In genomic region chr12:84053173-84053572, GRCm38 (mm10) we compare ENCODE assay signal across 9 mouse cellular contexts. TPM values are rescaled to one million over a fixed set of nuclear protein-coding genes. Genes with fewer than 3 reads are reported as not detected.
DNase-seq lines count a peak whose midpoint lies in the region; ATAC-seq and TF ChIP-seq lines count a peak whose summit lies in the region.
"Had no signal": no experiment of that assay in that cellular context is flagged by ENCODE, and none has a peak within 500 bp of the region (broad histone marks: within the 10 kb centered on the region; RNA-seq: fewer than 3 reads in every experiment).

No protein-coding gene starts in this region.

- H3K9me3 ChIP-seq in limb, embryonic 15.5 days = no peaks in the 10 kb centered on the region; the same call in 1 of the 2 replicates

- H3K27me3 ChIP-seq in testis, adult 2 months (ENCODE audit: control insufficient read depth, insufficient read depth, low read length) = no peaks in the 10 kb centered on the region
- H3K27me3 ChIP-seq in limb, embryonic 15.5 days = peaks cover 16% of the 10 kb centered on the region

- no peaks in the 10 kb centered on the region for H3K36me3 ChIP-seq in testis, adult 2 months (ENCODE audit: control insufficient read depth, insufficient read depth, low read length)
- H3K36me3 ChIP-seq in limb, embryonic 15.5 days = no peaks in the 10 kb centered on the region

- 12% methylated on average over 16 of the region's 16 CpGs for WGBS in limb, embryonic 15.5 days

- no peak for TF ChIP-seq POLR2A in testis, adult 2 months (IDR thresholded peaks at IDR 0.05; ENCODE audit: control insufficient read depth, low read depth, low read length)

- intact Hi-C loops in gastrocnemius, postnatal 36 days (cut with DNase I) = no loop called here

- TF ChIP-seq CTCF in testis, adult 2 months (IDR thresholded peaks at IDR 0.05; ENCODE audit: control insufficient read depth, insufficient read depth, insufficient replicate concordance, low read depth, low read length) = no peak

- no peak overlapping the region for H3K9ac ChIP-seq in limb, embryonic 15.5 days

- peak; percentile 21 to 29 for DNase-seq in cerebellum, postnatal 14 days
- DNase-seq in cerebellum, postnatal 36 days = no peak
- no peak for DNase-seq in testis, postnatal 10 days (ENCODE audit: low spot score)
- peak; percentile 49 for DNase-seq in yolk sac, embryonic 10.5 days (ENCODE audit: low spot score)
- no peak for DNase-seq in right cerebral cortex, postnatal 4 days
- no peak for DNase-seq in gastrocnemius, postnatal 36 days

- no peak for ATAC-seq in limb, embryonic 15.5 days (ENCODE audit: insufficient number of reproducible peaks, low FRiP score, low TSS enrichment, low read depth)

- peak overlapping the region; percentile 18; the same call in 1 of the 2 replicates for H3K4me3 ChIP-seq in testis, adult 2 months (ENCODE audit: control insufficient read depth, low read depth, low read length)
- H3K4me3 ChIP-seq in limb, embryonic 15.5 days = peak overlapping the region; percentile 43

- no peak overlapping the region for H3K27ac ChIP-seq in testis, adult 2 months (ENCODE audit: control insufficient read depth, insufficient read depth, low read depth, low read length)
- no peak overlapping the region for H3K27ac ChIP-seq in limb, embryonic 15.5 days

- H3K4me2 ChIP-seq in limb, embryonic 15.5 days = peak overlapping the region; percentile 84

- H3K4me1 ChIP-seq in testis, adult 2 months (ENCODE audit: control insufficient read depth, insufficient read depth, low read length) = peaks cover 4% of the 10 kb centered on the region
- H3K4me1 ChIP-seq in limb, embryonic 15.5 days = peaks cover 6% of the 10 kb centered on the region

RNA-seq across cellular contexts. Expression of gene Acot3, which starts 1.2 kb away (rescaled TPM):
- polyA plus RNA-seq in testis, adult 2 months (2012; rRNA removed) = not detected in 2 replicates
- not detected in 2 replicates for polyA plus RNA-seq in limb, embryonic 15.5 days (2015; fragmentation: Nextera tagmentation; extraction: Ambion mirVana)
- not detected for total RNA-seq in gastrocnemius, postnatal 36 days (2021)
- polyA plus RNA-seq: spleen, adult 2 months had no signal

RNA-seq across cellular contexts. Expression of gene Gm49366, which starts 14.4 kb away (rescaled TPM):
- not detected in 2 replicates for polyA plus RNA-seq in testis, adult 2 months (2012; rRNA removed)
- not detected in 2 replicates for polyA plus RNA-seq in limb, embryonic 15.5 days (2015; fragmentation: Nextera tagmentation; extraction: Ambion mirVana)
- not detected for total RNA-seq in gastrocnemius, postnatal 36 days (2021)
- polyA plus RNA-seq: spleen, adult 2 months had no signal

RNA-seq across cellular contexts. Expression of gene Acot4, which starts 15.0 kb away (rescaled TPM):
- polyA plus RNA-seq in testis, adult 2 months (2012; rRNA removed) = 0.02 and 0.11 TPM in 2 replicates
- 0.17 and 0.37 TPM in 2 replicates for polyA plus RNA-seq in limb, embryonic 15.5 days (2015; fragmentation: Nextera tagmentation; extraction: Ambion mirVana)
- total RNA-seq in gastrocnemius, postnatal 36 days (2021) = under 1 TPM; 0.10 to 0.15 TPM

RNA-seq across cellular contexts. Expression of gene Acot5, which starts 16.0 kb away (rescaled TPM):
- not detected in 2 replicates for polyA plus RNA-seq in testis, adult 2 months (2012; rRNA removed)
- not detected in 2 replicates for polyA plus RNA-seq in limb, embryonic 15.5 days (2015; fragmentation: Nextera tagmentation; extraction: Ambion mirVana)
- total RNA-seq in gastrocnemius, postnatal 36 days (2021) = not detected
- polyA plus RNA-seq: spleen, adult 2 months had no signal

RNA-seq across cellular contexts. Expression of gene Acot1, which starts 43.9 kb away (rescaled TPM):
- 0.73 and 1.8 TPM in 2 replicates for polyA plus RNA-seq in testis, adult 2 months (2012; rRNA removed)
- 58.3 and 59.5 TPM in 2 replicates for polyA plus RNA-seq in limb, embryonic 15.5 days (2015; fragmentation: Nextera tagmentation; extraction: Ambion mirVana)
- 1 to 10 TPM; 3.8 to 7.4 TPM for total RNA-seq in gastrocnemius, postnatal 36 days (2021)

Comparison
In these comparisons a context has a peak if more than half of its experiments do, and no peak if none do; other contexts are left out.
1. DNase-seq: peak in cerebellum, postnatal 14 days (2 of 2) and yolk sac, embryonic 10.5 days (single experiment); none in cerebellum, postnatal 36 days (0 of 2), testis, postnatal 10 days (single experiment), right cerebral cortex, postnatal 4 days (single experiment) and gastrocnemius, postnatal 36 days (0 of 2).